Mouse (Mus musculus) right cerebral cortex, adult 18-20 months (tissue): Measurements from ENCODE around the gene Olfr804.

Source experiments
- DNase-seq: peaks from one replicate; pipeline ENCODE4 v3.0.0; 2022; ENCODE audit warnings: mixed read lengths

Olfr804 gene

GRCm38 (mm10) chr10:129702910-129703309 lies at the start of gene Olfr804:
Olfr804 (plus strand) TSS chr10:129703210.
- no peak for DNase-seq

- no peak for DNase-seq
Observed at GRCm38 (mm10) chr10:129657394-129657793, 45.6 kb upstream of the Olfr804 start, which contains the start of gene Olfr800. Olfr800 (plus strand) TSS chr10:129657694.

- no peak for DNase-seq
Observed at GRCm38 (mm10) chr10:129673765-129674164, 29.2 kb upstream of the Olfr804 start, which contains the start of gene Olfr801. Olfr801 (minus strand) TSS chr10:129673865.

- no peak for DNase-seq
Observed at GRCm38 (mm10) chr10:129688069-129688468, 14.9 kb upstream of the Olfr804 start, which contains the start of gene Olfr802. Olfr802 (minus strand) TSS chr10:129688169.

- DNase-seq: no peak
Observed at GRCm38 (mm10) chr10:129694186-129694585, 8.8 kb upstream of the Olfr804 start, which contains the start of gene Olfr803. Olfr803 (minus strand) TSS chr10:129694286.

GRCm38 (mm10) chr10:129729275-129729674 lies 26.3 kb downstream of the Olfr804 start, which contains the start of gene Olfr805:
Olfr805 (minus strand) TSS chr10:129729375.
- DNase-seq: no peak

GRCm38 (mm10) chr10:129741821-129742220 lies 38.8 kb downstream of the Olfr804 start, which contains the start of gene Olfr806:
Olfr806 (minus strand) TSS chr10:129741921.
- no peak for DNase-seq

- no peak for DNase-seq
Observed at GRCm38 (mm10) chr10:129757693-129758092, 54.7 kb downstream of the Olfr804 start, which contains the start of gene Olfr807. Olfr807 (minus strand) TSS chr10:129757793.
